24 mouse cellular contexts compared by ENCODE assay signal in the genomic region with DNA sequence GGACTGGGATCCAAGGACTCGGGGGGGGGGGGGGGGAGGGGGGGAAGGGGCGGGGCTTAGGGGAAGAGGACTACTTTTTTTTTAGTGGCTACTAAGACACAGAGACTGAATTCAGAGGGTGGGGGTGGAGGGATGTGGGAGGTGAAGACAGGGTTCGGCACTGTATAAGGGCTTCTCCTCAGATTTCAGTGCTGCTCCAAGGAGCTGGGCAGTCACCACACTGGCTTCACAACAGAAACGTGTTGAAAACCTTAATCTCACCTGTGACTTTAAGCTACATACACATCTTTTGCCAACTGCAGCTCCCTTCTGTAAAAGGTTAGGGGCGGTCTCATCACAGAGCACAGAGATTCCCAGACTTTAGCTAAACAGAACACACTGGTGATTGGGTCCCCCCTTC. TPM values are rescaled to one million over a fixed set of nuclear protein-coding genes. Genes with fewer than 3 reads are reported as not detected.
A peak's percentile ranks its signal among the peaks of the same experiment; 100 is the strongest.
DNase-seq lines count a peak whose midpoint lies in the region; ATAC-seq and TF ChIP-seq lines count a peak whose summit lies in the region.
"Had no signal": no experiment of that assay in that cellular context is flagged by ENCODE, and none has a peak within 500 bp of the region (broad histone marks: within the 10 kb centered on the region; RNA-seq: fewer than 3 reads in every experiment).

No protein-coding gene starts in this region.

- H3K9me3 ChIP-seq in kidney, embryonic 14.5 days (ENCODE audit: control insufficient read depth, low read length) = no peaks in the 10 kb centered on the region
- H3K9me3 ChIP-seq in kidney, embryonic 16.5 days (ENCODE audit: low read length) = no peaks in the 10 kb centered on the region
- H3K9me3 ChIP-seq: embryonic facial prominence, embryonic 13.5 days; embryonic facial prominence, embryonic 15.5 days; forebrain, embryonic 10.5 days; forebrain, embryonic 12.5 days had no signal

- no peaks in the 10 kb centered on the region for H3K27me3 ChIP-seq in kidney, embryonic 14.5 days (ENCODE audit: control insufficient read depth, insufficient read depth, low read length)
- H3K27me3 ChIP-seq in kidney, embryonic 16.5 days (ENCODE audit: insufficient read depth, low read length) = no peaks in the 10 kb centered on the region
- H3K27me3 ChIP-seq in kidney, adult 2 months (replicated peaks; ENCODE audit: control insufficient read depth, insufficient read depth, low read length) = no peaks in the 10 kb centered on the region
- H3K27me3 ChIP-seq: embryonic facial prominence, embryonic 13.5 days; embryonic facial prominence, embryonic 15.5 days; forebrain, embryonic 12.5 days had no signal

- DNase-seq in kidney, postnatal 25 days = no peak
- DNase-seq in kidney, adult 2 months = no peak
- DNase-seq: adrenal gland, adult 2 months; adrenal gland, postnatal 10 days; adrenal gland, postnatal 25 days; cerebellum, adult 11 months; cerebellum, adult 18-20 months; cerebellum, adult 8-10 months; cerebellum, adult 9-11 months; cerebellum, postnatal 14 days; cerebellum, postnatal 36 days; embryo, embryonic 11 days had no signal

- no peak overlapping the region for H3K4me2 ChIP-seq in kidney, embryonic 14.5 days (replicated peaks; ENCODE audit: low read depth, low read length)
- H3K4me2 ChIP-seq in kidney, embryonic 16.5 days (replicated peaks; ENCODE audit: low read depth, low read length) = no peak overlapping the region
- H3K4me2 ChIP-seq: embryonic facial prominence, embryonic 13.5 days; embryonic facial prominence, embryonic 15.5 days; forebrain, embryonic 12.5 days had no signal

- H3K9ac ChIP-seq in kidney, embryonic 14.5 days (ENCODE audit: low read depth, low read length) = no peak overlapping the region
- H3K9ac ChIP-seq in kidney, embryonic 16.5 days (replicated peaks; ENCODE audit: low read length) = no peak overlapping the region
- H3K9ac ChIP-seq: embryonic facial prominence, embryonic 13.5 days; embryonic facial prominence, embryonic 15.5 days; forebrain, embryonic 12.5 days had no signal

- no peak for TF ChIP-seq POLR2A in kidney, adult 2 months (IDR thresholded peaks at IDR 0.05; ENCODE audit: low read depth, low read length)

- H3K27ac ChIP-seq in kidney, embryonic 14.5 days (ENCODE audit: low read depth, low read length) = no peak overlapping the region
- no peak overlapping the region for H3K27ac ChIP-seq in kidney, embryonic 16.5 days (ENCODE audit: low read length)
- no peak overlapping the region for H3K27ac ChIP-seq in kidney, adult 2 months (ENCODE audit: insufficient read depth, low read depth, low read length)
- H3K27ac ChIP-seq: embryonic facial prominence, embryonic 13.5 days; embryonic facial prominence, embryonic 15.5 days; forebrain, embryonic 10.5 days; forebrain, embryonic 12.5 days had no signal

- no peak for TF ChIP-seq CTCF in kidney, adult 2 months (conservative IDR thresholded peaks at IDR 0.05; ENCODE audit: insufficient read depth, insufficient read length, low read depth, low read length)

- no peaks in the 10 kb centered on the region for H3K36me3 ChIP-seq in kidney, embryonic 14.5 days (ENCODE audit: control insufficient read depth, insufficient read depth, low read length)
- no peaks in the 10 kb centered on the region for H3K36me3 ChIP-seq in kidney, embryonic 16.5 days (ENCODE audit: insufficient read depth, low read length)
- no peaks in the 10 kb centered on the region for H3K36me3 ChIP-seq in kidney, adult 2 months (ENCODE audit: control insufficient read depth, insufficient read depth, low read length)
- H3K36me3 ChIP-seq: embryonic facial prominence, embryonic 13.5 days; embryonic facial prominence, embryonic 15.5 days; forebrain, embryonic 10.5 days; forebrain, embryonic 12.5 days had no signal

- ATAC-seq in kidney, embryonic 14.5 days (ENCODE audit: low FRiP score, low TSS enrichment) = peak; percentile 63; the same call in 1 of the 2 replicates
- ATAC-seq in kidney, embryonic 16.5 days (ENCODE audit: low FRiP score, low TSS enrichment) = peak; percentile 59; the same call in 1 of the 2 replicates
- ATAC-seq: forebrain, embryonic 16.5 days had no signal

- H3K4me1 ChIP-seq in kidney, embryonic 14.5 days (ENCODE audit: control insufficient read depth, insufficient read depth, low read length) = peaks cover 3% of the 10 kb centered on the region; the same call in 1 of the 2 replicates
- H3K4me1 ChIP-seq in kidney, embryonic 16.5 days (ENCODE audit: insufficient read depth, low read length) = peaks cover 4% of the 10 kb centered on the region; the same call in 1 of the 2 replicates
- H3K4me1 ChIP-seq in kidney, adult 2 months (ENCODE audit: control insufficient read depth, insufficient read depth, low read length) = no peaks in the 10 kb centered on the region
- H3K4me1 ChIP-seq: embryonic facial prominence, embryonic 13.5 days; embryonic facial prominence, embryonic 15.5 days; forebrain, embryonic 12.5 days had no signal

- WGBS in kidney, embryonic 14.5 days = 28% methylated on average over 4 of the region's 5 CpGs
- WGBS in kidney, embryonic 16.5 days = 42% methylated on average over 3 of the region's 5 CpGs
- WGBS in kidney, adult 2 months = 36% methylated on average over 4 of the region's 5 CpGs

- no peak overlapping the region for H3K4me3 ChIP-seq in kidney, embryonic 14.5 days (ENCODE audit: low read length)
- no peak overlapping the region for H3K4me3 ChIP-seq in kidney, embryonic 16.5 days (ENCODE audit: low read length)
- H3K4me3 ChIP-seq in kidney, adult 2 months (ENCODE audit: insufficient read depth, low read depth, low read length) = no peak overlapping the region
- H3K4me3 ChIP-seq: embryonic facial prominence, embryonic 13.5 days; embryonic facial prominence, embryonic 15.5 days; erythroblast, embryonic 14.5 days; forebrain, embryonic 10.5 days; forebrain, embryonic 12.5 days had no signal

RNA-seq across cellular contexts. Expression of a gene that starts 0.9 kb away (rescaled TPM):
- 3.4 and 3.9 TPM in 2 replicates for polyA plus RNA-seq in kidney, embryonic 14.5 days (2014; fragmentation: Nextera tagmentation; extraction: Ambion mirVana)
- polyA plus RNA-seq in kidney, embryonic 16.5 days (2015; fragmentation: Nextera tagmentation; extraction: Ambion mirVana) = 10.7 and 11.8 TPM in 2 replicates
- polyA plus RNA-seq in kidney, adult 2 months (2012; rRNA removed) = 24.6 and 28.9 TPM in 2 replicates
- polyA plus RNA-seq: adrenal gland, adult 2 months; brain, embryonic 14.5 days; C2C12; embryonic facial prominence, embryonic 15.5 days; erythroblast, embryonic 14.5 days; forebrain, embryonic 12.5 days; forebrain, embryonic 14.5 days; forebrain, embryonic 16.5 days had no signal

RNA-seq across cellular contexts. Expression of a gene that starts 20.3 kb away (rescaled TPM):
- polyA plus RNA-seq in kidney, embryonic 14.5 days (2014; fragmentation: Nextera tagmentation; extraction: Ambion mirVana) = not detected in 2 replicates
- polyA plus RNA-seq in kidney, embryonic 16.5 days (2015; fragmentation: Nextera tagmentation; extraction: Ambion mirVana) = not detected in 2 replicates
- not detected in 2 replicates for polyA plus RNA-seq in kidney, adult 2 months (2012; rRNA removed)
- polyA plus RNA-seq: adrenal gland, adult 2 months; C2C12; embryonic facial prominence, embryonic 11.5 days; embryonic facial prominence, embryonic 13.5 days; embryonic facial prominence, embryonic 15.5 days; erythroblast, embryonic 14.5 days; forebrain, embryonic 10.5 days; forebrain, embryonic 12.5 days; forebrain, embryonic 14.5 days; forebrain, embryonic 16.5 days had no signal

RNA-seq across cellular contexts. Expression of a gene that starts 33.9 kb away (rescaled TPM):
- not detected in 2 replicates for polyA plus RNA-seq in kidney, embryonic 14.5 days (2014; fragmentation: Nextera tagmentation; extraction: Ambion mirVana)
- polyA plus RNA-seq in kidney, embryonic 16.5 days (2015; fragmentation: Nextera tagmentation; extraction: Ambion mirVana) = not detected in 2 replicates
- not detected in 2 replicates for polyA plus RNA-seq in kidney, adult 2 months (2012; rRNA removed)
- polyA plus RNA-seq: adrenal gland, adult 2 months; brain, embryonic 14.5 days; C2C12; embryonic facial prominence, embryonic 11.5 days; embryonic facial prominence, embryonic 13.5 days; embryonic facial prominence, embryonic 15.5 days; erythroblast, embryonic 14.5 days; forebrain, embryonic 10.5 days; forebrain, embryonic 12.5 days; forebrain, embryonic 14.5 days; forebrain, embryonic 16.5 days had no signal

RNA-seq across cellular contexts. Expression of a gene that starts 49.8 kb away (rescaled TPM):
- 10.9 and 15.5 TPM in 2 replicates for polyA plus RNA-seq in kidney, embryonic 14.5 days (2014; fragmentation: Nextera tagmentation; extraction: Ambion mirVana)
- polyA plus RNA-seq in kidney, embryonic 16.5 days (2015; fragmentation: Nextera tagmentation; extraction: Ambion mirVana) = 12.9 and 13.9 TPM in 2 replicates
- polyA plus RNA-seq in kidney, adult 2 months (2012; rRNA removed) = 1.6 TPM in 2 replicates
